Mouse (Mus musculus): ENCODE measurements around the gene Ptpn21. TPM values are rescaled to one million over a fixed set of nuclear protein-coding genes. Genes with fewer than 3 reads are reported as not detected.
A peak's percentile ranks its signal among the peaks of the same experiment; 100 is the strongest.

Gene Ptpn21
- polyA plus RNA-seq, 1 experiment from 2014 or later, result 6.2 TPM

GRCm38 (mm10) chr12:98746746-98747379 is 9.7 kb upstream of the Ptpn21 start, which contains the start of gene Zc3h14:
Gene Zc3h14, plus strand, starts transcription at chr12:98746964.
- peak; percentile 96 for DNase-seq (ENCODE audit: low spot score)
- WGBS, result under 1% methylated on average over 73 of the region's 87 CpGs

GRCm38 (mm10) chr12:98746131-98746530 is 8.9 kb upstream of the Ptpn21 start:
- ATAC-seq (ENCODE audit: insufficient number of reproducible peaks, low FRiP score, low TSS enrichment, low read depth) (peak; percentile 46; the same call in 1 of the 2 replicates), DNase-seq (ENCODE audit: low spot score) (peak; percentile 66)
- no peak overlapping the region for H3K27ac ChIP-seq (replicated peaks; ENCODE audit: low read depth, low read length)
- no peaks in the 10 kb centered on the region for H3K9me3 ChIP-seq (ENCODE audit: control insufficient read depth, low read length)
- no peaks in the 10 kb centered on the region for H3K4me1 ChIP-seq (ENCODE audit: control insufficient read depth, insufficient read depth, low read length)
- no peak overlapping the region for H3K9ac ChIP-seq (ENCODE audit: low read length)
- H3K4me2 ChIP-seq (ENCODE audit: low read depth, severe bottlenecking), result no peak overlapping the region
- no peak overlapping the region for H3K4me3 ChIP-seq (ENCODE audit: low read depth, low read length)
- WGBS, result 30% methylated on average over 2 of the region's 2 CpGs
- H3K36me3 ChIP-seq (ENCODE audit: control insufficient read depth, insufficient read depth, low read length), result no peaks in the 10 kb centered on the region
- no peaks in the 10 kb centered on the region for H3K27me3 ChIP-seq (ENCODE audit: control insufficient read depth, insufficient read depth, low read length)

More at GRCm38 (mm10) chr12:98746746-98747379, 9.7 kb upstream of the Ptpn21 start, which contains the start of gene Zc3h14:
- peak within 1 kb of the TSS; percentile 55 for H3K4me2 ChIP-seq (ENCODE audit: low read depth, severe bottlenecking)
- H3K27me3 ChIP-seq (ENCODE audit: control insufficient read depth, insufficient read depth, low read length), result no peaks in the 10 kb centered on the region
- no peaks in the 10 kb centered on the region for H3K9me3 ChIP-seq (ENCODE audit: control insufficient read depth, low read length)
- H3K4me3 ChIP-seq (ENCODE audit: low read depth, low read length), result peak within 1 kb of the TSS; percentile 83
- peak; percentile 89 for ATAC-seq (ENCODE audit: insufficient number of reproducible peaks, low FRiP score, low TSS enrichment, low read depth)
- peak within 1 kb of the TSS; percentile 79 for H3K27ac ChIP-seq (replicated peaks; ENCODE audit: low read depth, low read length)
- no peaks in the 10 kb centered on the region for H3K4me1 ChIP-seq (ENCODE audit: control insufficient read depth, insufficient read depth, low read length)
- H3K36me3 ChIP-seq (ENCODE audit: control insufficient read depth, insufficient read depth, low read length), result no peaks in the 10 kb centered on the region
- H3K9ac ChIP-seq (ENCODE audit: low read length), result peak within 1 kb of the TSS; percentile 93

- H3K36me3 ChIP-seq (ENCODE audit: control insufficient read depth, insufficient read depth, low read length), result no peaks in the 10 kb centered on the region
- WGBS, result 53% methylated on average over 4 of the region's 4 CpGs
- no peaks in the 10 kb centered on the region for H3K27me3 ChIP-seq (ENCODE audit: control insufficient read depth, insufficient read depth, low read length)
- no peak overlapping the region for H3K4me3 ChIP-seq (ENCODE audit: low read depth, low read length)
- H3K9ac ChIP-seq (ENCODE audit: low read length), result no peak overlapping the region
- ATAC-seq (ENCODE audit: insufficient number of reproducible peaks, low FRiP score, low TSS enrichment, low read depth), result no peak
- H3K9me3 ChIP-seq (ENCODE audit: control insufficient read depth, low read length), result no peaks in the 10 kb centered on the region
- no peak overlapping the region for H3K4me2 ChIP-seq (ENCODE audit: low read depth, severe bottlenecking)
- no peaks in the 10 kb centered on the region for H3K4me1 ChIP-seq (ENCODE audit: control insufficient read depth, insufficient read depth, low read length)
- H3K27ac ChIP-seq (replicated peaks; ENCODE audit: low read depth, low read length), result no peak overlapping the region
- DNase-seq (ENCODE audit: low spot score), result no peak
Measured at GRCm38 (mm10) chr12:98745626-98746025, 8.4 kb upstream of the Ptpn21 start.

- no peak for DNase-seq (ENCODE audit: low spot score)
- Histone ChIP-seq H3K9me3 (ENCODE audit: control insufficient read depth, low read length) (no peaks in the 10 kb centered on the region), H3K27me3 (ENCODE audit: control insufficient read depth, insufficient read depth, low read length) (peaks cover 8% of the 10 kb centered on the region), H3K9ac (ENCODE audit: low read length) (no peak overlapping the region), H3K4me1 (ENCODE audit: control insufficient read depth, insufficient read depth, low read length) (peaks cover 5% of the 10 kb centered on the region; the same call in 1 of the 2 replicates), H3K27ac (replicated peaks; ENCODE audit: low read depth, low read length) (no peak overlapping the region), H3K36me3 (ENCODE audit: control insufficient read depth, insufficient read depth, low read length) (no peaks in the 10 kb centered on the region), H3K4me3 (ENCODE audit: low read depth, low read length) (no peak overlapping the region), H3K4me2 (ENCODE audit: low read depth, severe bottlenecking) (no peak overlapping the region)
- no peak for ATAC-seq (ENCODE audit: insufficient number of reproducible peaks, low FRiP score, low TSS enrichment, low read depth)
- WGBS, result 73% methylated on average over 3 of the region's 3 CpGs
Measured at GRCm38 (mm10) chr12:98741011-98741501, 3.9 kb upstream of the Ptpn21 start.

- Histone ChIP-seq H3K27ac (replicated peaks; ENCODE audit: low read depth, low read length) (no peak overlapping the region), H3K4me3 (ENCODE audit: low read depth, low read length) (peak overlapping the region; percentile 42), H3K4me1 (ENCODE audit: control insufficient read depth, insufficient read depth, low read length) (peaks cover 12% of the 10 kb centered on the region), H3K4me2 (ENCODE audit: low read depth, severe bottlenecking) (peak overlapping the region; percentile 64), H3K36me3 (ENCODE audit: control insufficient read depth, insufficient read depth, low read length) (no peaks in the 10 kb centered on the region), H3K9ac (ENCODE audit: low read length) (peak overlapping the region; percentile 90), H3K9me3 (ENCODE audit: control insufficient read depth, low read length) (no peaks in the 10 kb centered on the region), H3K27me3 (ENCODE audit: control insufficient read depth, insufficient read depth, low read length) (peaks cover 8% of the 10 kb centered on the region)
- peak; percentile 52 for DNase-seq (ENCODE audit: low spot score)
- 0 out of 2 replicates have a peak, but pooled peaks have one; percentile 32 for ATAC-seq (ENCODE audit: insufficient number of reproducible peaks, low FRiP score, low TSS enrichment, low read depth)
- WGBS, result 7% methylated on average over 7 of the region's 7 CpGs
Measured at GRCm38 (mm10) chr12:98737801-98738350, 671 bp upstream of the Ptpn21 start.

- Histone ChIP-seq H3K4me1 (ENCODE audit: control insufficient read depth, insufficient read depth, low read length) (peaks cover 12% of the 10 kb centered on the region), H3K27me3 (ENCODE audit: control insufficient read depth, insufficient read depth, low read length) (peaks cover 8% of the 10 kb centered on the region), H3K27ac (replicated peaks; ENCODE audit: low read depth, low read length) (no peak overlapping the region), H3K36me3 (ENCODE audit: control insufficient read depth, insufficient read depth, low read length) (no peaks in the 10 kb centered on the region), H3K9ac (ENCODE audit: low read length) (peak overlapping the region; percentile 32), H3K4me3 (ENCODE audit: low read depth, low read length) (peak overlapping the region; percentile 49), H3K4me2 (ENCODE audit: low read depth, severe bottlenecking) (peak overlapping the region; percentile 54), H3K9me3 (ENCODE audit: control insufficient read depth, low read length) (no peaks in the 10 kb centered on the region)
- no peak for DNase-seq (ENCODE audit: low spot score)
- WGBS, result 14% methylated on average over 22 of the region's 22 CpGs
- 0 out of 2 replicates have a peak, but pooled peaks have one; percentile 1 for ATAC-seq (ENCODE audit: insufficient number of reproducible peaks, low FRiP score, low TSS enrichment, low read depth)
Measured at GRCm38 (mm10) chr12:98734880-98735801, 2.1 kb downstream of the Ptpn21 start.

GRCm38 (mm10) chr12:98734246-98734879 is 2.8 kb downstream of the Ptpn21 start:
- DNase-seq (ENCODE audit: low spot score), result peak; percentile 91
- Histone ChIP-seq H3K4me1 (ENCODE audit: control insufficient read depth, insufficient read depth, low read length) (peaks cover 12% of the 10 kb centered on the region), H3K9me3 (ENCODE audit: control insufficient read depth, low read length) (no peaks in the 10 kb centered on the region), H3K9ac (ENCODE audit: low read length) (peak overlapping the region; percentile 49), H3K27me3 (ENCODE audit: control insufficient read depth, insufficient read depth, low read length) (peaks cover 8% of the 10 kb centered on the region), H3K4me3 (ENCODE audit: low read depth, low read length) (peak overlapping the region; percentile 49), H3K36me3 (ENCODE audit: control insufficient read depth, insufficient read depth, low read length) (no peaks in the 10 kb centered on the region), H3K27ac (replicated peaks; ENCODE audit: low read depth, low read length) (no peak overlapping the region), H3K4me2 (ENCODE audit: low read depth, severe bottlenecking) (peak overlapping the region; percentile 54)
- peak; percentile 80 for ATAC-seq (ENCODE audit: insufficient number of reproducible peaks, low FRiP score, low TSS enrichment, low read depth)
- WGBS, result under 1% methylated on average over 30 of the region's 30 CpGs
